Mouse (Mus musculus) embryonic facial prominence, embryonic 11.5 days (tissue): ENCODE measurements around the gene Prpf19. TPM values are rescaled to one million over a fixed set of nuclear protein-coding genes. Genes with fewer than 3 reads are reported as not detected.

Experiments
- ATAC-seq: fragments of 200-750 bp; cut with Nextera tagmentation; replicated peaks from 2 replicates; pipeline ENCODE4 v1.8.0; 2017; ENCODE audit warnings: low read depth; ENCODE audit not compliant: insufficient number of reproducible peaks, low FRiP score, low TSS enrichment
- DNase-seq: peaks from one replicate; pipeline ENCODE4 v3.0.0-alpha.2; 2015; ENCODE audit warnings: low spot score
- H3K27ac ChIP-seq: fragments of 300-500 bp; sonication (generic); replicated peaks from 2 replicates; pipeline ENCODE4 v1.5.1; 2014; ENCODE audit warnings: mild to moderate bottlenecking, low read depth, low read length, control low read depth
- H3K27me3 ChIP-seq: fragments of 300-500 bp; sonication (generic); 2 replicates; pipeline ENCODE4 v1.6.1; 2014; ENCODE audit warnings: mild to moderate bottlenecking, low read length, moderate library complexity, mixed read lengths; ENCODE audit not compliant: control insufficient read depth, insufficient read depth
- H3K36me3 ChIP-seq: fragments of 300-500 bp; sonication (generic); replicated peaks from 2 replicates; pipeline ENCODE4 v1.6.1; 2014; ENCODE audit warnings: low read depth, mild to moderate bottlenecking, low read length, moderate library complexity, mixed read lengths; ENCODE audit not compliant: control insufficient read depth, insufficient read depth
- H3K4me1 ChIP-seq: fragments of 300-500 bp; sonication (generic); 2 replicates; pipeline ENCODE4 v1.6.1; 2014; ENCODE audit warnings: low read length, mixed read lengths; ENCODE audit not compliant: control insufficient read depth, insufficient read depth
- H3K4me2 ChIP-seq: fragments of 300-500 bp; sonication (generic); 2 replicates; pipeline ENCODE4 v1.6.1; 2014; ENCODE audit warnings: low read depth, mild to moderate bottlenecking, control low read depth, low read length, moderate library complexity
- H3K4me3 ChIP-seq: fragments of 300-500 bp; sonication (generic); 2 replicates; pipeline ENCODE4 v1.5.1; 2014; ENCODE audit warnings: low read depth, low read length, control low read depth
- H3K9ac ChIP-seq: fragments of 300-500 bp; sonication (generic); replicated peaks from 2 replicates; pipeline ENCODE4 v1.6.1; 2014; ENCODE audit warnings: mild to moderate bottlenecking, control low read depth, low read length
- H3K9me3 ChIP-seq: fragments of 300-500 bp; sonication (generic); replicated peaks from 2 replicates; pipeline ENCODE4 v1.6.1; 2016; ENCODE audit warnings: mild to moderate bottlenecking, low read length, inconsistent platforms, mixed read lengths; ENCODE audit not compliant: control insufficient read depth
- WGBS: fragments of 180-500 bp; shearing (Covaris S2); extraction: QIAGEN DNeasy Blood & Tissue Kit; methylation state at CpG from one replicate; pipeline ENCODE4 v1.1.7; 2014; 5-methylcytosine and 5-hydroxymethylcytosine counted together
- polyA plus RNA-seq: library from polyadenylated mRNA; unstranded; fragments of >200 nt; fragmentation: Nextera tagmentation; extraction: Ambion mirVana; gene quantifications from 2 replicates; pipeline ENCODE4 v1.2.1, GENCODE M21; 2014

Gene Prpf19
- polyA plus RNA-seq, 1 experiment from 2014 or later = 48.4 TPM

GRCm38 (mm10) chr19:10880085-10880974 is 14.7 kb upstream of the Prpf19 start:
- ATAC-seq (no peak), DNase-seq (no peak)
- WGBS = 47% methylated on average over 7 of the region's 7 CpGs
- peak overlapping the region; percentile 53 for H3K4me3 ChIP-seq
- no peaks in the 10 kb centered on the region for H3K27me3 ChIP-seq
- H3K36me3 ChIP-seq = peaks cover 2% of the 10 kb centered on the region; the same call in 1 of the 2 replicates
- H3K4me1 ChIP-seq = 0 out of 2 replicates have a peak, but pooled peaks cover 5% of the 10 kb centered on the region
- no peaks in the 10 kb centered on the region for H3K9me3 ChIP-seq
- H3K27ac ChIP-seq = no peak overlapping the region
- H3K9ac ChIP-seq = peak overlapping the region; percentile 77
- H3K4me2 ChIP-seq = peak overlapping the region; percentile 93

- peaks cover 2% of the 10 kb centered on the region; the same call in 1 of the 2 replicates for H3K36me3 ChIP-seq
- H3K4me1 ChIP-seq = 0 out of 2 replicates have a peak, but pooled peaks cover 5% of the 10 kb centered on the region
- peak overlapping the region; percentile 93 for H3K4me2 ChIP-seq
- H3K9ac ChIP-seq = peak overlapping the region; percentile 77
- WGBS = 1% methylated on average over 14 of the region's 14 CpGs
- peak overlapping the region; percentile 86; the same call in 1 of the 2 replicates for H3K27ac ChIP-seq
- ATAC-seq (peak; percentile 88; the same call in 1 of the 2 replicates), DNase-seq (no peak)
- H3K27me3 ChIP-seq = no peaks in the 10 kb centered on the region
- H3K9me3 ChIP-seq = no peaks in the 10 kb centered on the region
- peak overlapping the region; percentile 53 for H3K4me3 ChIP-seq
Measured at GRCm38 (mm10) chr19:10880975-10881425, 14.0 kb upstream of the Prpf19 start.

DNA sequence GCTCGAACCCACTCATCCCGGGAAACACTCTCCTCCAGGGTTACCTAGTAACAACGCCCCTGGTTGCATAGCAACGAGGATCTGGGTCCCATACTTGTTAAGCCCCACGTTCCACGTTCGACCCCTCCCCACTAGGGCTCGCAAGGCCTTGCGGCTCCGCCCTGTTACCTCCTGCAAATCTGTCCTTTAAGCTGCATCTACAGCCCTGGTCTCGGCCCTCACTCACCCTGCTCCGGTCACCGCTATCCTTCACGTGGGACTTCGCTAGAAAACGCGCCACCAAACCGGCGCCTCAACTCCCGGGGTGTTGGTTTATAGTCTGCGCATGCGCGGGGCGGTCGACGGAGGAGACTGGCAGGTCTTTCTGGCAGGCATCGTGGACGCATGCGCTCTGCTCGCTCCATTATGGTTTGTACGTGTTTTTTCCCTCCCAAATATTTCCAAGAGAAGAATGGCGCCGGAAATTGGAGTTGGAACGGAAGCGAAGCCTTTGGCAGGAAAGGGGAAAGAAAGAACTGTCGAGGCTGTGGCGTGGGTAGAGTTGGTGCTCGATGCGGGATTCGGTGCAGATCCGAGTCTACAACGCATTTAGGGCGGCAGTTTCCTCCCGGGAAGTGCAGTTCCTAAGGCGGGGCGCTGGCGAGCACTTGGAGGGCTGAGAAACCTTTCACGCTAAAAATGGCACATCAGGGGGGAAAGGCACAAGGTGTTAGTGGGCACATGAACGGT is 13.4 kb upstream of the Prpf19 start, which contains the start of gene Tmem109:
Gene Tmem109 (minus strand): TSS at position 576 of the 729 bp plus-strand sequence.
- under 1% methylated on average over 49 of the region's 49 CpGs for WGBS
- H3K4me3 ChIP-seq = peak within 1 kb of the TSS; percentile 53
- H3K27ac ChIP-seq = peak within 1 kb of the TSS; percentile 86
- H3K4me2 ChIP-seq = peak within 1 kb of the TSS; percentile 93
- H3K36me3 ChIP-seq = peaks cover 2% of the 10 kb centered on the region; the same call in 1 of the 2 replicates
- H3K9me3 ChIP-seq = no peaks in the 10 kb centered on the region
- peak within 1 kb of the TSS; percentile 77 for H3K9ac ChIP-seq
- DNase-seq = peak; percentile 97
- 0 out of 2 replicates have a peak, but pooled peaks cover 5% of the 10 kb centered on the region for H3K4me1 ChIP-seq
- peak; percentile 93 for ATAC-seq
- H3K27me3 ChIP-seq = no peaks in the 10 kb centered on the region

DNA sequence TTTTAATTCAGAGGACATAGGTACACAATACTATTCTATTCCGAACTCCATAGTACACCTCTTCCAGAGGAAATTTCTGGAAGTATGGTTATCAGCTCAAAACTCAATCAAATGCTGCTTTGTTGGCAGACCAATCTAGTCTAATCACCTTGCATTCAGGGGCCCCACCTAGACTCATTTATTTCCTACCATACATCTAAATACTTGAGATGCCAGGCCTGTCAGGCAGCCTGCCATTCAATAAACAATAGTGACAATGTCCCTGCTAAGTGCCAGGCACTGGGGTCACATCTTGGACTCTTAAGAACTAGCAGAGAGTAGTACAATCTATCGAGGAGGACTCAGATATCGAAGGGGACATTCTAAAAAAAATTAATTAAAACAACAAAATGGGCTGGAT is 2.8 kb upstream of the Prpf19 start:
- no peaks in the 10 kb centered on the region for H3K4me1 ChIP-seq
- no peak for ATAC-seq
- no peaks in the 10 kb centered on the region for H3K9me3 ChIP-seq
- WGBS = 88% methylated on average over 3 of the region's 3 CpGs
- H3K4me3 ChIP-seq = no peak overlapping the region
- H3K27me3 ChIP-seq = no peaks in the 10 kb centered on the region
- no peak for DNase-seq
- no peaks in the 10 kb centered on the region for H3K36me3 ChIP-seq
- H3K27ac ChIP-seq = no peak overlapping the region
- H3K4me2 ChIP-seq = no peak overlapping the region
- H3K9ac ChIP-seq = no peak overlapping the region

GRCm38 (mm10) chr19:10895708-10896107 is 677 bp downstream of the Prpf19 start:
- no peak for DNase-seq
- peak overlapping the region; percentile 91 for H3K9ac ChIP-seq

DNA sequence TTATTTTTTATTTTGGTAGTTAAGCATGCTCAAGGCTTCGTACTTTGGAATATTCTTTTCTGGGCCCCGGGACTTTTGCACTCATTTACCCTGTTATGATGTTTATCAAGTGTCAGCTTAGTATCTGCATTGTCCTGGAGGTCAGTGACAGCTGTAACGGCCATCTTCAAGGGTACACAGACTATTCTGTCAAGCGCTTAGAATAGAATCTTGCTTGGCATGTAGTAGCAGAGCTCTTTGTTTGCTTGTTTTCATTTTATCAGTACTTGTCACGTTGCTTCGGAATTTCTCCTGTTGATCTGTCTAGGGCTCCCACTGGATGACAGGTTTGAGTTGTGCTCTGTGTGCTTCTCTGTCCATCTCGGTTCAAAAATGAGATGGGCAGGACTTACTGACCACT is 1.8 kb downstream of the Prpf19 start:
- Histone ChIP-seq H3K4me2 (no peak overlapping the region), H3K36me3 (peaks cover 7% of the 10 kb centered on the region), H3K27me3 (no peaks in the 10 kb centered on the region), H3K9me3 (no peaks in the 10 kb centered on the region), H3K4me3 (no peak overlapping the region), H3K27ac (no peak overlapping the region), H3K9ac (no peak overlapping the region), H3K4me1 (no peaks in the 10 kb centered on the region)
- DNase-seq = no peak
- ATAC-seq = no peak
- WGBS = 84% methylated on average over 7 of the region's 7 CpGs

More at GRCm38 (mm10) chr19:10895708-10896107, 677 bp downstream of the Prpf19 start:
- Histone ChIP-seq H3K27me3 (no peaks in the 10 kb centered on the region), H3K36me3 (peaks cover 4% of the 10 kb centered on the region), H3K9me3 (no peaks in the 10 kb centered on the region), H3K27ac (peak overlapping the region; percentile 82), H3K4me1 (no peaks in the 10 kb centered on the region), H3K4me2 (peak overlapping the region; percentile 68), H3K4me3 (peak overlapping the region; percentile 87)
- 2% methylated on average over 16 of the region's 16 CpGs for WGBS
- ATAC-seq = no peak

GRCm38 (mm10) chr19:10897491-10897890 is 2.5 kb downstream of the Prpf19 start:
- Histone ChIP-seq H3K36me3 (peaks cover 10% of the 10 kb centered on the region), H3K27ac (no peak overlapping the region), H3K4me1 (no peaks in the 10 kb centered on the region), H3K9ac (no peak overlapping the region), H3K4me3 (no peak overlapping the region), H3K9me3 (no peaks in the 10 kb centered on the region), H3K4me2 (no peak overlapping the region), H3K27me3 (no peaks in the 10 kb centered on the region)
- WGBS = 88% methylated on average over 8 of the region's 8 CpGs
- no peak for DNase-seq
- no peak for ATAC-seq
